Mouse (Mus musculus) kidney, adult 11 months (tissue): ENCODE measurements around the gene Josd2.

Experiments
- DNase-seq: peaks from one replicate; pipeline ENCODE4 v3.0.0; 2022

The Josd2 gene

DNA sequence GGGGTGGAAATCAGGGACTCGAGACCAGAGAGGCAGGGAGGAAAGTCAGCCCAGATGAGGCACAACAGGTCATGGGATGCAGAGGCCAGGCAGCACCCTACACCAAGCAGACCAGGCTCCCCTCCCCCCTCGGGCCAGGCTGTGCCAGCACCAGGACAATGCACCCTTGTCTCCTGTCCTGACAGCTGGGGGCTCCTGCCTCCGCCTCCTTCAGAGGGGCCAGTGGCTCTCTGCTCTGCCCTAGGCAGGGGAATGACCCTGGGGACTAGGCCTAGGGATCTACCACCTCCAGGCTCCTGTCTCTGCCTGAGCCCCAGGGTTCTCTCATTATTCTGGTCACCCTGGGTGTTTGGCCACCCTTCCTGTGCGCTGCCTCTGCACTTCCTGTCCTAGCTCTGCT is 6.6 kb downstream of the Josd2 start:
- DNase-seq: no peak

DNA sequence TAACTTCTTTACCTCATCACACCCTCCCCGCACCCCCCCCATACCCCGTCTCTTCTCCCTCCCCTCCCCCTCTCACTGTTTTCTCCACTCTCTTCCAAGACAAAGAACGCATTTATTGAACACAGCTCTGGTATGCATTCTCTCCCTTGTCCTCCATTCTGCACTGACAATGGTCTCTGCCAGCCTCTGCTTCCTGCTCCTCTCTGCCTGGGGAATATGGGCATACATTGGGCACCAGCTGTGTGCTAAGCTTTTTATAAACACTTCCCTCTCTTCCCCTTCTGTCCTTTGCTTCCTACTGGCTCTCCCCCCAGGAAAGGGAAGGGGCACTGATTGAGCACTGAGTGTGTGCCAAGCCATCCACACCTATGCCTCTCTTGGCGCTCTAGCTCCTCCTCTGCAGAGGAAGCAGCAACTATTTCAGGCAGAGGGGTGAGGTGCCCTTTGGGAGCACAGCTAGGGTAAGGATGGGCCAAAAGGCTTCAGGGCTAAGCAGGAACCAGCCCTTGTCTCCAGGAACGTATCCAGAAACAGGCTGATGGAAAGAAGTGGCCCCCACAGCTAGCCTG is 7.3 kb downstream of the Josd2 start:
- DNase-seq: no peak

DNA sequence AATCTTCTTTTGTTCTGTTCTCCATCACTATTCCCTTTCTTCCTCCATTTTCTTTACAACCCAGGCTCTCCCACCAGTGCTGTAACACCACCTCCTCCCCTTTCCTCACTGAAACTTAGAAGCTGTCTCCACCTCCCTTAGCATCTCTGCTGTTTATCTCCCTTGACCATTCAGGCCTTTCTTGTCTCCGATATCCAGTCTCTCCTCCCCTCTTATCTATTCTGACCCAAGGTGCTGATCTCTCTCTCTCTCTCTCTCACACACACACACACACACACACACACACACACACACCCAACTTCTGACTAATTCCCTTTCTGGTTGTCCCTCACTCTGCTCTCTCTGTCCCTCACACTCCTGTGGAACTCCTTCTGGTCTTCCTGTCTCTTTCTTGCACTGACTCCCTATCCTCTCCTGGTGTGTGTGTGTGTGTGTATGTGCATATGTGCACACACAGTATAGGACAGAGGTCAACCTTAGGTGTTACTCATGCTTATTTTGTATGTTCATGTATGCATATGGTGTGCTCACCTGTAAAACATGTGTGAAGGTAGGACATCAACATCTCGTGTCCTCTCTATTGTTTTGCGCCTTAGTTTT is 15.2 kb downstream of the Josd2 start:
- no peak for DNase-seq

GRCm38 (mm10) chr7:44484109-44484508 is 16.3 kb downstream of the Josd2 start:
- no peak for DNase-seq

GRCm38 (mm10) chr7:44484841-44485571 is 17.2 kb downstream of the Josd2 start:
- peak; percentile 54 for DNase-seq

- peak; percentile 1 for DNase-seq
Measured at GRCm38 (mm10) chr7:44485572-44486195, 17.9 kb downstream of the Josd2 start.

GRCm38 (mm10) chr7:44486927-44487575 is 19.3 kb downstream of the Josd2 start:
- DNase-seq: no peak

GRCm38 (mm10) chr7:44487936-44488335 is 20.2 kb downstream of the Josd2 start:
- DNase-seq: no peak

DNA sequence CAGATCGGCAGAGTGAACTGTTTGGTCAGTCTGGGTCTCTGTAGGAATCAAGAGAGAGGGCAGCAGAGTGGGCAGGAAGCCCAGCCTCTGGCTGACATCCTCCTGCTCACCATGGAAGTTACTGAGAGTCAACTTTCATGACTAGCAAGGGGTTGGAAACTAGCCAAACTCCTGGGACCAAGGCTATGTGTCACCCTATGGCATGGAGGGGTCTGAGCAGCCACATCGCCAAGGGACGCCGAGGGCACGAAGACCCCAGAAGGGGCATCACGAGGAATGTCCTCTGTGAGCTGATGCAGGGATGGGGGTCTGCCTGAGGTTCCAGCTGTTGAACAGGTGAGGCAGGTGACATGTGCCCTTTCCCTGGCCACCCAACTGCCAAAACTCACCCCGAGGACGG is 20.8 kb downstream of the Josd2 start:
- DNase-seq: no peak

GRCm38 (mm10) chr7:44490281-44490680 is 22.5 kb downstream of the Josd2 start:
- DNase-seq: no peak

DNA sequence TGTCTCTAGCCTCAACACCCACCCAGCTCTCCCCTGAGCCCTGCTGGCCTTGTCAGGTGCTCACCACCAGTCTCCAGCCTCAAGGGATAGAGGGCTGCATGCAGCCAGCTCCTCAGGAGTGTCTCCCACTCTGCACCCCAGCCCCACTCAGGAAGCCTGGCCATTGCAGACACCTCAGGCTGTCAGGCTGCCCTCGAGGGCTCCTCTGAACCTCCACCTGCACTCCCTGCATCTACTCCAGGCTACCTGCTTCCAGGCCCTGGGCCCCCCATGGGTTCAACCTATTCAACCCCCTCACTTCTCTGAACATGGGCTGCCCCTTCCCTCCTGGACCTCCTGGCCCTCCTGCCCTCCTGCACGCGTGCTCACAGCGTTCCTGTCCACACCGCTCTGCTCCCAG is 23.6 kb downstream of the Josd2 start:
- no peak for DNase-seq

GRCm38 (mm10) chr7:44492166-44492826 is 24.5 kb downstream of the Josd2 start:
- DNase-seq: no peak

DNA sequence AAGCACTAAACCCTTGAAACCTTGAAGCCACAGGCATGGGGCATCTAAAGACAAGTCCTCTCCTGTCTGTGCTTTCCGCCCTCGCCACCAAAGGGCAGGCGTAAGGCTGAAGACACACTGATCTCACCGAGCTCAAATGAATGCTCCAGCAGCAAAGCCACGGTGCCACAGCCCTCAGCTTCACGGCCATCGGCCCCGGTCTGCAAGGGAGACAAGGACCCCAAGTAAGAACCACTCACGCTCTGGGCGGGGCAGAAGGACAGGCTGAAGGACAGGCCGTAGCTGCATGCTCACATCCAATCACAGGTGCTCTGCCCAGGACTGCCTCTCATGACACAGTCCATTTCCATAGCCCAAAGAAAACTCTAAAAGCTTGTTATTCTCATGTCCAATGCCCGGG is 26.9 kb downstream of the Josd2 start:
- DNase-seq: no peak

DNA sequence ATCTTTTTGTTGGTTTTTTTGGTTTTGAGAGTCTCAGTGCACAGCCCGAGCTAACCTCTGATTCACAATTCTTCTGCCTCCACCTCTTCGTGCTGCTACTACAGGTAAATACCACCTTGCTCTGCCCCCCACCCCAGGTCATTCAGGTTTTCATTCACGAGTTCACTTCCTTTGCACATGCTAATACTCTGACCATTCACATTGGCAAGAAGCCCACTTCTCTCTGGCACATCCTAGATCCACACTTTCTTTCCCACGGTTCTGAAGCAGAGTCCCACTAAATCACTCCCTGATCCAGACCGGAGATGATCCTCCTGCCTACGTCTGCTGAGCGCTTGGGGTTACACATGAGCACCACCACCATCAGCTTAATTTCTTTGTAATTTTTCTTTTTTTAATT is 27.3 kb downstream of the Josd2 start:
- DNase-seq: no peak

GRCm38 (mm10) chr7:44495992-44496770 is 28.4 kb downstream of the Josd2 start, which contains the start of the genes Emc10 and Fam71e1:
Emc10 (minus strand) TSS chr7:44496529.
Fam71e1 (plus strand) TSS chr7:44496581.
- peak; percentile 99 for DNase-seq

DNA sequence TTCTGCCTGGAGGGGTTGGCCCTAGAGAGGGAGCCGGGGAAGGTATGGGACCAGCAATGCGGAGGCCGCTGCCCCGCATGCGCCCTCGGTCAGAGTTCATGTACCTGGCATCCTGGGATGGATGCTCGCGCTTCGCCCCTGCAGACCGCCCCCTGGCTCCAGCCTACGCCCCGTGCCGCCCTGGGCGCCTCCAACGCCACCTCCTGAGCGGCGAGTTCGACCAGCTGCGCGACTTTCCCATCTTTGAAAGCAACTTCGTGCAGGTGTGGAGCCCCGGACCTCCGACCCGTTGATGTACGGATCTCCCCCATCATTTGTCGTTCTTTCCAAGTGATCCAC is 29.0 kb downstream of the Josd2 start:
- no peak for DNase-seq

DNA sequence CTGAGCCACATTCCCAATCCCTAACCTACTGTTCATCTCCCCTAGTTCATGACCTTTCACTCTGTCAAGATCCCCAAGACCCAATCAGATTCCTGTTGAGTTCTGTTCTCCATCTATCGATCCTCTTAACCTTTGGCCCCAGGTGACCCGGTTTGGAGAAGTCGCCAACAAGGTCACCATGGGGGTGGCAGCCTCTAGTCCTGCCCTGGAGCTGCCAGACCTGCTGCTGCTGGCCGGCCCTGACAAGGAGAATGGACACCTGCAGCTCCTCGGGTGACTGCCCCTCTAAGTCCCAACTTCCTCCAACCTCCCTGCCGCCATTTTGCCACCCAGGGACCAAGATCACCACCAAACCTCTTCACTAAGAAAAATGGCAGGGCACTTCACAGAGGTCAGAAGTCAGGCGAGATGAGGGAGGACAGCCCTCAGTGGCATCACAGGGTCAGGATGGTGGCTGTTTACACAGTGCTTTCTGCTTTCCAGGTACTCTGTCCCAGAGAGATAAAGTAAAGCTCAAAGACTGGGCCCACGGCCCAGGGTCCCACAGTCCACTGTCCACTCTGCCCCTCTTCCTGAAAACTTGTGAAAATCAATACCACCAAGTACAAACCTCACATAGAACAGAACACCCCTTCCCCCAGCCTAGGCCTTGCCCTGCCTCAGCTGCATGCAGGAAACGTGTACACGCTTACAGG is 29.7 kb downstream of the Josd2 start:
- no peak for DNase-seq

DNA sequence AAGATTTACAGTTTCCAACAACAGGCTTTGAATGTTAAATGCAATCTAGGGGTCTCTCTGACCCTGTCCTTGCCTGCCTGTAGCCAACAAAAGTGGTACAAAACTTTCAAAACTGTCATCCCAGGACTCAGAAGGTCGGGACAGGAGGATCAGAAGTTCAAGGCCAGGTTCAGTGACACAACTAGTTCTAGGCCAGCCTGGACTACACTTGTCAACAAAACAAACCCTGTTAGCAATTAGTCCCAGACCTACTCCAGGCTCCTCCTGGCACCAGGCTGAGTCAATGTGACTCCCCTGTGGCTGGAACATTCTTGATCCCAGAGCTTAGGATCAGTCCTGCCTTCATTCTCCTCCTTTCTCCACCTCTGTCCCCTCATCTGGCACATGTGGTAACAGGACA is 31.1 kb downstream of the Josd2 start:
- no peak for DNase-seq

DNA sequence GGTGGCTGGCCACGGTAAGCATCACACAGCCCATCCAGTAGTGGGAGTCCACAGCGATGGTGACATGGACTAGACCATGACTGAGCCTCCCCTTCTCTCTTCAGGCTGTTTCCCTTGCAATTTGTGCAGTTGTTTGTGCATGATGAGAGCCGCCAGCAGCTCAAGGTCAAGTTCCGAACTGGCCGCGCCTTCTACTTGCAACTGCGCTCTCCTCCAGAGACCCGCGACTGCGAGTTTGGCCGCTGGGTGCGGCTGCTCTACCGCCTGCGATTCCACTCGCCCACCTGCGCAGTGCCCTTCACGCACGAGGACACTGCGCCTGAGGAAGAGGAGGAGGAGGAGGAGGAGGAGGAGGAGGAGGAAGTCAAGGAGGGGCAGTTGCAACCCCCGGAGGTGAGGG is 32.3 kb downstream of the Josd2 start:
- DNase-seq: no peak

DNA sequence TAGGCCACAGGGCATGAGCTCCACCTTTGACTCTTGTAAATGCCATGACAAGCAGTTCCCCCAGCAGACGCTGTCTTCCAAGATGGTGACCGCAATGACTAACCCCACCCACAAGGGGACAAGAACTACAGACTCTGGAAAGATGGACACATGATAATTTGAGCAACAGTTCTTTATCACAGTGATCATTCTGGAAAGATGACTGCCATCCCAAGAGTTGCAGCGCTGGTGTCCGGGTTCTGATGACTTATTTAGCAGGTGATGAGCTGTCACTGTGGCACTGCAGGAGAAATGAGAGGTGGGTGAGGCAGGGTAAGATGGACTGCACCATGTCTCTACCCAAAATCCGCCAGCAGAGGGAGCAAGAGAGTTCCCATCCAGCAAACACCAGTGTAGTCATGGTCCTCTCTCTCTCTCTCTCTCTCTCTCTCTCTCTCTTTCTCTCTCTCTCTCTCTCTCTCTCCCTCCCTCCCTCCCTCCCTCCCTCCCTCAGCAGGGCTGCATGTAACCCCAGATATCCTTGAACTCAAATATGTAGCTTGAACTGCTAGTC is 33.9 kb downstream of the Josd2 start:
- DNase-seq: no peak

DNA sequence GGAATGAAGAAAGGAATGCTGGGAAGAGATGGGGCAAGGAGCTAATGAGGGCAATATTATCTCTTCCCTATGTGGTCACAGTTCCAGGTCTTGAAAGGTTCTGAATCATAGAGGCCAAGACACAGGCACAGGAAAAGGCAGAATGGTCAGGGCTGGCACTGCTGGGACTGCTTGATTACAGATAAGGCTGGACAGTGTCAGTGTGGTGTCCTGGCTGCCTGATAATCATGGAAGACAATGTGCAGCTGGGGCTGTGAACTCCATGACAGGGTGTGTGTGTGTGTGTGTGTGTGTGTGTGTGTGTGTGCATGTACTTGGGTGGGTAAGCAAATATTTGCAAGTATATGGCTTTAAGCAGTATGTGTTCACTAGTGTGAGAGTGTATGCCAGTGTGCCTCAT is 39.7 kb downstream of the Josd2 start:
- no peak for DNase-seq
